Mouse (Mus musculus): ENCODE data around the gene Ppfia3.

Ppfia3 gene

DNA sequence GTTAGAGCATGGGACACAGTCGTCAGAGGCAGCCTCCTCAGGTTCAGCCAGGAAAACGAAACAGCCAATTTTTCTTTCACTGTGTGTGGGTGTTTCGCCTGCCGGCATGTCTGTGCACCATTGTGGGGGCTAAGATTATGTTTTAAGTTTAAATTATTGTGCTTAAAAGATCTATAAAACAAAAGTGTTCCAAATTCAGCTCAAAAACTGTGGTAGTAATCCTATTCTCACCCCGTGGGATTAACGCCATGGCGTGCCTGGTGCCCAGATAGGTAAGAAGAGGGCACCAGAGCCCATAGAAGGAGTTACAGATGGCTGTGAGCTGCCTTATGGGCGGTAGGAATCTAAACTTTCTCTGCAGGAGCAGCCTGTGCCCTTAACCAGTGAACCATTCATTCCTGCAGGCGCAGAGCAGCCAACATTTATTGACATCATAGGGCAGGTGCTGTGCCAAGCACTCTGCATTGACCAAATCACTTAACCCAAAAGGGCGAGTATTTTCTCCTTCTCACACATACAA, 51.6 kb downstream of the Ppfia3 start:
- in situ Hi-C loops (cut with MboI, MseI) = loop anchor here (5.0 kb wide), 1 partner anchor 82 kb away; the partner anchor contains the start of gene Snrnp70

DNA sequence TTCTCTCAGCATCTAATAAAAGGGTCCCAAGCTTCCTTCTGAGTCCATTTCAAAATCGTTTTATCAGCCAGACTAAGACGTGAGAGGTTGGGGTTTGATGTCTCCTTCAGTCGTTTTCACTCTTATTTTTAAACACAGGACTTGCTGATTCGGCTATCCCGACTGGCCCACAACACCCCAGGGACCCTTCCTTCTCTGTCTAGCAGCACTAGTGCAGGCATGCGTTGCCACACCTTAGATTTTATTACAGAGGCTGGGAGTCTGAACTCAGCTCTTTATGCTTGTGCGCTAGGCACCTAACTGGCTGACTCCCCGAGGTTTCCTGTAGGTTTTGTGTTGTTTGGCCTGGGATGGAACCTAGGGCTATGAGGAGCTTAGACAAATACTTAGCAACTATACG, 53.3 kb downstream of the Ppfia3 start:
- in situ Hi-C loops (cut with MboI, MseI) = no loop called here

DNA sequence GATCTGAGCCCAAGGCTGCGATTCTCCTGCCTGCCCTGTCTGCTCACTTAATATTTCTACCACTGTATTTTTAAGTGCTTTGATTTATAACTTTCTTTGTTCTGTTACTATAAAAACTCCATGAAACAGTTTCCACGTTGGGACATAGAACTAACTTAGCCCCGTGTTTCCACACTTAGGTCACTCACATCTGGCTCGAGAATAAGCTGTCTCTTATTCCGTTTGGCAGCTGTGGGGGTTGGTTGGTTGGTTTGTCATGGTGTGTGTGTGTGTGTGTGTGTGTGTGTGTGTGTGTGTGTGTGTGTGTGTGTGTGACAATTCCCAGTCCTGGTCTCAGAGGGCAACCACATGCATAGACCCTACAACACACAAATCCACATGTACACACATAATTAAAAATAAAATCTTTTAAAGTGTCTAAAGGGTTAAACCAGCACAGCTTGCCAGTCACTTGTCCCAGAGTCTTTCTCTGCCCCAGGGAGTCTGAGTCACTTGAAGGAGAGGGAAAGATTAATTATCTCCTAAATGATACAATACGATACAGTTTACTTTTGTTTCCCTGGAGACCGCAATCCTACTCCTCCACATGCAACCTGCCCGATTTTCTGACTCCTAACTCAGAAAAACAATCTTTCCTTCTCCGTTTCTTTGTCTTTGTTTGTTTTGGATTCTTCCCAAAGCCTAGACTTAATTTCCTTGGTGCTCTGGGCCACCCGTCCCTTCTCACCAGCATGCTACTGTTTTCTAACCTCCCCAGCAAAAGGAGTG, 53.9 kb downstream of the Ppfia3 start:
- in situ Hi-C loops (cut with MboI, MseI) = no loop called here

DNA sequence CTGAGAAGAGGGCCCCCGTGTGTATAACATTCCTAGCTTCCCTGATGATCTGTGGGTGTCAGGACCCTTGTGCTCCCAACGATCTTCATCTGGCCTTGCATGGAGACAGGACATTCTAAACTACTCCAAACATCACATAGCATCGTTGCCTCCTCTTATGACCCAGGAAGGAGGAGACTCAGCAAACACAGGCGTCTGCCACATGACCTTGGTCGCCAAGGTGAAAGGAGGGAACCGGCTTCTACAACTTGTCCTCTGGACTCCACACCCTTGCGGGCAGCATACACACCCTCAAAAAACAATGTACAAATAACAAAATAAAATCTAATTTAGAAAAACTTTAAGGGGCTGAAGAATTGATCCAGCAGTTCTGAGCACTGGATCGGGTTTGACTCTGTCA, 54.8 kb downstream of the Ppfia3 start:
- in situ Hi-C loops (cut with MboI, MseI) = no loop called here

DNA sequence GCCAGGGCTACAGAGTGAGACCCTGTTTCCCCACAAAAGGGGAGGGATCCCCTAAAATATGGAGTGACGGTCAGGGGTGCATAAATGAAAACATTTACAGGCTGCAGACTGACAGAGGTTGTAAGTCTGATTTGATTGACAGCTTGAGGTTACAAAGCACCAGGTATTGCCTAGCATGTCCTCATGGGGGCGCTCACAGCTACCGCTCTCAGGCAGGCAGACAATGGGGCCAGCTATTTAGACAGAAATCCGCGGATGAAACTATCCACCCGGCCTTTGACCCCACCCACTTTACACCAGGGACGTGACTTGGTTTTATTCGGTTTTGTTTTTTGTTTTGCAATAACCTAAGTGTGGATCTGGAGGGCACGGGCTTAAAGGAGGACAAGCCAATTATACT, 57.4 kb downstream of the Ppfia3 start:
- in situ Hi-C loops (cut with MboI, MseI) = no loop called here

DNA sequence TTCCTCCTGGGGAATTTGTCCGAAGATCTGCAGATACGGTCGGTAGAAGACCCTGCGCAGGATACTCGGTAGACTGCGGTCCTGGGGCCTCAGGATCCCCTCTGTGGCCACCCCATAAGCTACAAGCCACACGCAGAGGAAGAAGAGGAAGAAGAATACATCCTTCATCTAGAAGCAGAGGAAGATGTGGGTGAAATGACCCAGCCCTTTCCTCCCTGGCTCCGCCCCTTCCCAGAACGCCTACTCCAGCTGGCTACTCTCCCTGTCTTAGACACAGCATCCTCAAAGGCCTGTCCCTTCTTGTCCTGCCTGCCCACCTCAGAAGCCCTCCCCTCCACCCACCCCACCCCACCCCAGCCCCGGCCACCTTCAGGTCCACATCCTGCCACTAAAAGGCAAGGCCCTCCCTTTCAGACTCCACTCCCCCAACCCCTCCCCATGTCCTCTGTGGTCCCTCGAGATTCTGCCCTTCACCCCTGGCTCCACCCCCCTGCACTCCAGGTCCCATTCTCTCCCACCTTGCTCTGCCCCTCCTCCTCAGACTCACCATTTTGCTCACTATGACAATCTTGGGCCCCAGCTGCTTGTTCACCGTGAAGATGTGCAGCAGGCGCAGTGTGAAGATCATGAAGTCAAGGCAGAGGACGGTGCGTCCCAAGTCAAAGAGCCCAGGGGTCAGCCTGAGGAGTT, 58.1 kb downstream of the Ppfia3 start:
- in situ Hi-C loops (cut with MboI, MseI) = no loop called here

DNA sequence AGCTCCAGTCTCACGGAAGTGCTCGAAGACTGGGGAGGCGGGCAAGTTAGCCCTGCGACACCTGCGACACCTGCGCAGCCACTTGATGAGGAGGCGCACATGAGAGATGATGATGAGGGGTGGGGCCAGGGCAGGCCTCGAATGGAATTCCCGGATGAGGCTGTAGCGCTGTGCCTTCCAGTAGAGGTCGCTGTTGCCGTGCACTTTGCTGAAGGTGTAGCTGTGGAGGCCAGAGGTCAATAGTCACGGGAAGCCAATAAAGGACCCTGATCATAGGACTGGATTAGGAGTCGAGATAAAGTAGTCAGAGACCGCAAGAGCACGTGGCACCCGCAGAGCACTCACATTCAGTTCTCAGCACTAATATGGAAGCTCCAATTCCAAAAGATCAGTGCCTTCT, 61.5 kb downstream of the Ppfia3 start:
- in situ Hi-C loops (cut with MboI, MseI) = no loop called here

DNA sequence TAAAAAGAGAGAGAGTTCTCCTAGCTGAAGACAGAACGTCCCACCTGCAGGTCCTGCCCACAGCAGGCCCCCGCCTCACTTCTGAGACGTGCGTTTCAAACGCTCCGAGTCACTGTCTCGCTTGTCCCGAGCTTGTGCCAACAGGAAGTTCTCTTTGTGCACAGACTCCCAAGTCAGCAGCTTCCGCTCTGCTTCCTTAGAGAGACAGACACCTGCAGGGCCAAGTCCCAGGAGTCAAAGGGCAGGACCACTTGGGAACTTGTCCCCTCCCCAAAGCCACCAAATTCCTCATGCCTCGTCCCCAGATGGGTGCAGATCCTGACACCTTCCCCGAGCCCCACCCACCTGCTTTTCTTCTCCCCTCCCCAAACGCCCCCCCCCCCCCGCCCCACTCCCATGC, 62.0 kb downstream of the Ppfia3 start:
- in situ Hi-C loops (cut with MboI, MseI) = no loop called here

DNA sequence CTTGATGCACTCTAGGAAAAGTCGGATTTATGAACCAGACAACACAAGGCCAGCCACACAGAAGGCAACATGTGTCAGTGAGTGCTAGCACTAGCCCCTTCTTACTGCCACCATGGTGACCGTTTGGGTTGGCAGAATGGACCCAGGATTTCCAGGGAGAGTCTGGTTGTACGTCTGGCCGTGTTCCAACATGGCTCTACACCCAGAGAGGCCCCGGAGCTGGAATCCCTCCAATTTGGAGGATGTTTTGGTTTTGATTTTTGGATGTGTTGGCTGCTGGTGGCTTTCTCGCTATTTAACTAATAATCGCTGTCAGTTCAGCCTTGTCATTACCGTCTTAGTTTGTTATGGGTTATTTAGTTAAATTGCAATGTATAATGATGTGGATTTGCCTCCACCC, 64.2 kb downstream of the Ppfia3 start:
- in situ Hi-C loops (cut with MboI, MseI) = no loop called here

DNA sequence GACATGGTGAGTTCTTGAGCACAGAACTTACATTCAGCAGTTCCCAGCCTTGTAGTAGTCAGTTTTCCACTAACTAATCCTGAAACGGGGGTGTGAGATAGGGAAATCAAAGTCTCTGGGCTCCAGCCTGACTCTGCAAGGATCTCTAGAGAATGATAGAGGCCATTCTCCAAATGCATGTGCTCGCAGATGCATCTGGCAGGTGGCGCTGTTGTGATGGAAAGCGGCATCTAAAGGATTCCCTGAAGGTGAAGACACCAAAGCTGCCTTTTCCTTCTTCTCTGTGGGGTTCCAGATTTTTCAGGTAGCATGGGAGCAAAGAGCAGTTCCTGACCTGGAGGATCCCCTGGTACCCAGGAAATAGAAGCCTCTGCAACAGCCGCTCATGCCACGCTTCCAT, 66.5 kb downstream of the Ppfia3 start:
- in situ Hi-C loops (cut with MboI, MseI) = no loop called here

DNA sequence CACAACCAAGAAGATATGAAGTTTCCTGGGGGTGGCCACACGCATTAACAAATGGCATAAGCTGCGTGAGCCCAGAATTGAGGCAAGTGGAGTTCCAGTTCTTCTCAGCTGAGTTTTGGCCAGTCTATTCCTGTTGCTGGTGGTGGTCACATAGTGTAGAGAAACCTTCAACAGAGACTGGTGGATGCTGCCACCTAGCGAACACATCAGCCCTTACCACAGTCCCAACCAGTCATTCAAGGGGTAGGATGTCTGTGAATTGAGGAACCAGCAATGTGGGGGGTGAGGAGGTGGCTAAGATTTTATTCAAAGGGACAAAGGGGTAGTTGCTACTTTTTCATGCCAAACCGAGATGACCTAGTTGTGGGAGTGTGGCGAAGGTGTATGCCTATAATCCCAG, 67.1 kb downstream of the Ppfia3 start:
- in situ Hi-C loops (cut with MboI, MseI) = no loop called here

DNA sequence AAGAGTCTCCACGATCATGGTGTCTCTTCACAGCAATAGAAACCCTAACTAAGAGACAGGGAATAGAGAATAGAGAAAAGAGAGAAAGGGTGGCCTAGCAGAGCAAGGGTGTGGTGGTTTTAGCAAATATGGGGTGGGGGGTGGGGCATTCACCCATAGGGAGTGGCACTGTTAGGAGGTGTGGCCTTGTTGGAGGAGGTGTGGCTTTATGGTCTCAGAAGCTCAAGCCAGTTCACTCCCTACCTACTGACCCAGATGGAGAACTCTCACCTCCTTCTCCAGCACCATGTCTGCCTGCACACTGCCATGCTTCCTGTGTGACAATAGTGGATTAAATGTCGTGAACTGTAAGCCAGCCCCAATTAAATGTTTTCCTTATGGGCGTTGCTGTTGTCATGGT, 69.3 kb downstream of the Ppfia3 start:
- in situ Hi-C loops (cut with MboI, MseI) = no loop called here

DNA sequence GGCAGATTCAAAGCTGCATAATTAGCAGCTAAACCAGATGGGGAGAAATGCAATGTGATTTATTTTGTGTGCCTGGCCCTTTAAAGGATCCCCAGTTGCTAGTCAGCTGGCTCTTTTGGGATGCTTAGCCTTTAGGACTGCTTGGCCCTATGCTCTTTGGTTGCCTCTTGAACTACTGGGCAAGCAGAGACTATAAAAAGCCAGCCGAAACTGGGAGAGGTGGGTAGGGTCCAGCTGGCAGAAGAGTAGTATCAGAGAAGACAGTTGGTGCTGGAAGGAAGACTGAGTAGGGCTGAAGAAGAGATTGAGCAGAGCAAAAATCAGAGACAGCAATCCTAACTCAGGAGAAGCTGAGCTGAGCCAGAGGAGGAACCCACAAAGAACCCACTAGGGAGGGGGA, 70.2 kb downstream of the Ppfia3 start:
- in situ Hi-C loops (cut with MboI, MseI) = no loop called here

All from T-helper 1 cell (primary cell).